In genomic region chr19:55144691-55145090, GRCm38 (mm10) we compare ENCODE assay signal across 13 mouse cellular contexts. TPM values are rescaled to one million over a fixed set of nuclear protein-coding genes. Genes with fewer than 3 reads are reported as not detected.
DNase-seq lines count a peak whose midpoint lies in the region; ATAC-seq and TF ChIP-seq lines count a peak whose summit lies in the region.
"Had no signal": no experiment of that assay in that cellular context is flagged by ENCODE, and none has a peak within 500 bp of the region (broad histone marks: within the 10 kb centered on the region; RNA-seq: fewer than 3 reads in every experiment).

No protein-coding gene starts in this region.

- ATAC-seq in neural tube, embryonic 12.5 days (ENCODE audit: low FRiP score, low read depth): 0 out of 2 replicates have a peak, but pooled peaks have one; percentile 38
- ATAC-seq in neural tube, embryonic 15.5 days (ENCODE audit: low FRiP score): no peak
- peak; percentile 55 for ATAC-seq in hindbrain, embryonic 12.5 days (ENCODE audit: low FRiP score)

- H3K4me1 ChIP-seq in kidney, adult 2 months (ENCODE audit: control insufficient read depth, insufficient read depth, low read length): peaks cover 10% of the 10 kb centered on the region
- peaks cover 13% of the 10 kb centered on the region for H3K4me1 ChIP-seq in neural tube, embryonic 12.5 days
- H3K4me1 ChIP-seq in neural tube, embryonic 15.5 days: no peaks in the 10 kb centered on the region; the same call in 1 of the 2 replicates
- peaks cover 30% of the 10 kb centered on the region for H3K4me1 ChIP-seq in hindbrain, embryonic 12.5 days
- H3K4me1 ChIP-seq: limb, embryonic 13.5 days had no signal

- no peak overlapping the region for H3K4me3 ChIP-seq in kidney, adult 2 months (ENCODE audit: insufficient read depth, low read depth, low read length)
- no peak overlapping the region for H3K4me3 ChIP-seq in neural tube, embryonic 12.5 days
- H3K4me3 ChIP-seq in neural tube, embryonic 15.5 days (replicated peaks): no peak overlapping the region
- no peak overlapping the region for H3K4me3 ChIP-seq in hindbrain, embryonic 12.5 days
- H3K4me3 ChIP-seq: erythroblast, embryonic 14.5 days; limb, embryonic 13.5 days had no signal

- WGBS in kidney, adult 2 months: 60% methylated on average over 5 of the region's 5 CpGs
- 65% methylated on average over 5 of the region's 5 CpGs for WGBS in neural tube, embryonic 12.5 days
- 58% methylated on average over 5 of the region's 5 CpGs for WGBS in neural tube, embryonic 15.5 days
- 49% methylated on average over 5 of the region's 5 CpGs for WGBS in hindbrain, embryonic 12.5 days

- no peaks in the 10 kb centered on the region for H3K9me3 ChIP-seq in neural tube, embryonic 12.5 days
- no peaks in the 10 kb centered on the region for H3K9me3 ChIP-seq in neural tube, embryonic 15.5 days (replicated peaks)
- H3K9me3 ChIP-seq in hindbrain, embryonic 12.5 days (replicated peaks): no peaks in the 10 kb centered on the region

- no peaks in the 10 kb centered on the region for H3K36me3 ChIP-seq in kidney, adult 2 months (ENCODE audit: control insufficient read depth, insufficient read depth, low read length)
- H3K36me3 ChIP-seq in neural tube, embryonic 12.5 days: no peaks in the 10 kb centered on the region
- no peaks in the 10 kb centered on the region for H3K36me3 ChIP-seq in neural tube, embryonic 15.5 days
- no peaks in the 10 kb centered on the region for H3K36me3 ChIP-seq in hindbrain, embryonic 12.5 days
- H3K36me3 ChIP-seq: limb, embryonic 13.5 days had no signal

- H3K9ac ChIP-seq in neural tube, embryonic 12.5 days: no peak overlapping the region; the same call in 1 of the 2 replicates
- H3K9ac ChIP-seq in neural tube, embryonic 15.5 days (replicated peaks): no peak overlapping the region
- no peak overlapping the region for H3K9ac ChIP-seq in hindbrain, embryonic 12.5 days
- H3K9ac ChIP-seq: limb, embryonic 13.5 days; liver, postnatal 0 days had no signal

- H3K27ac ChIP-seq in kidney, adult 2 months (ENCODE audit: insufficient read depth, low read depth, low read length): peak overlapping the region; percentile 25; the same call in 1 of the 2 replicates
- 0 out of 2 replicates have a peak overlapping the region, but pooled peaks have one; percentile 22 for H3K27ac ChIP-seq in neural tube, embryonic 12.5 days
- no peak overlapping the region for H3K27ac ChIP-seq in neural tube, embryonic 15.5 days (replicated peaks)
- H3K27ac ChIP-seq in hindbrain, embryonic 12.5 days: peak overlapping the region; percentile 87
- H3K27ac ChIP-seq: limb, embryonic 13.5 days had no signal

- H3K27me3 ChIP-seq in kidney, adult 2 months (replicated peaks; ENCODE audit: control insufficient read depth, insufficient read depth, low read length): no peaks in the 10 kb centered on the region
- no peaks in the 10 kb centered on the region for H3K27me3 ChIP-seq in neural tube, embryonic 12.5 days (replicated peaks)
- H3K27me3 ChIP-seq in neural tube, embryonic 15.5 days (replicated peaks): no peaks in the 10 kb centered on the region; the same call in 1 of the 2 replicates
- H3K27me3 ChIP-seq in hindbrain, embryonic 12.5 days: no peaks in the 10 kb centered on the region
- H3K27me3 ChIP-seq: limb, embryonic 13.5 days had no signal

- DNase-seq in kidney, adult 2 months: peak; percentile 30
- DNase-seq in kidney, adult 11 months: no peak
- no peak for DNase-seq in frontal cortex, postnatal 10 days (ENCODE audit: low spot score in 2 of 2)
- no peak for DNase-seq in thymus, postnatal 0 days (ENCODE audit: low spot score)
- DNase-seq: cerebellum, adult 11 months; heart, adult 18-20 months; liver, postnatal 0 days; right cerebral cortex, postnatal 14 days had no signal

- no peak for TF ChIP-seq CTCF in kidney, adult 2 months (conservative IDR thresholded peaks at IDR 0.05; ENCODE audit: insufficient read depth, insufficient read length, low read depth, low read length)

- no peak overlapping the region for H3K4me2 ChIP-seq in neural tube, embryonic 12.5 days (replicated peaks)
- H3K4me2 ChIP-seq in neural tube, embryonic 15.5 days: no peak overlapping the region
- H3K4me2 ChIP-seq in hindbrain, embryonic 12.5 days (replicated peaks): no peak overlapping the region
- H3K4me2 ChIP-seq: limb, embryonic 13.5 days had no signal

- no peak for TF ChIP-seq POLR2A in kidney, adult 2 months (IDR thresholded peaks at IDR 0.05; ENCODE audit: low read depth, low read length)

RNA-seq across cellular contexts. Expression of gene Gpam, which starts 17.7 kb away (rescaled TPM):
- 56.6 and 60.7 TPM in 2 replicates for polyA plus RNA-seq in kidney, adult 2 months (2012; rRNA removed)
- 19.6 and 21.0 TPM in 2 replicates for polyA plus RNA-seq in neural tube, embryonic 12.5 days (2016; fragmentation: Nextera tagmentation; extraction: Ambion mirVana)
- 18.1 and 18.9 TPM in 2 replicates for polyA plus RNA-seq in neural tube, embryonic 15.5 days (2015; fragmentation: Nextera tagmentation; extraction: Ambion mirVana)
- polyA plus RNA-seq in hindbrain, embryonic 12.5 days (2016; fragmentation: Nextera tagmentation; extraction: Ambion mirVana): 25.3 and 27.5 TPM in 2 replicates
- 6.0 and 6.4 TPM in 2 replicates for polyA plus RNA-seq in thymus, postnatal 0 days (2015; fragmentation: Nextera tagmentation; extraction: Ambion mirVana)

RNA-seq across cellular contexts. Expression of gene Tectb, which starts 35.8 kb away (rescaled TPM):
- 0.04 and 0.09 TPM in 2 replicates for polyA plus RNA-seq in kidney, adult 2 months (2012; rRNA removed)
- not detected in 2 replicates for polyA plus RNA-seq in neural tube, embryonic 12.5 days (2016; fragmentation: Nextera tagmentation; extraction: Ambion mirVana)
- not detected in 2 replicates for polyA plus RNA-seq in neural tube, embryonic 15.5 days (2015; fragmentation: Nextera tagmentation; extraction: Ambion mirVana)
- polyA plus RNA-seq in hindbrain, embryonic 12.5 days (2016; fragmentation: Nextera tagmentation; extraction: Ambion mirVana): 0.22 and 0.57 TPM in 2 replicates
- 0.24 and 0.60 TPM in 2 replicates for polyA plus RNA-seq in thymus, postnatal 0 days (2015; fragmentation: Nextera tagmentation; extraction: Ambion mirVana)
- polyA plus RNA-seq: erythroblast, embryonic 14.5 days; limb, embryonic 13.5 days had no signal
